Mouse (Mus musculus) thymus, postnatal 14 days (tissue): ENCODE measurements around the gene Fam136a.
A peak's percentile ranks its signal among the peaks of the same experiment; 100 is the strongest.
"Not testable (repeated sequence)": the region's sequence is repeated elsewhere in the genome, so short reads cannot be mapped to it uniquely, and the experiment has no call there.

Experiments
- DNase-seq: peaks from one replicate; pipeline ENCODE4 v3.0.0; 2021

The Fam136a gene

DNA sequence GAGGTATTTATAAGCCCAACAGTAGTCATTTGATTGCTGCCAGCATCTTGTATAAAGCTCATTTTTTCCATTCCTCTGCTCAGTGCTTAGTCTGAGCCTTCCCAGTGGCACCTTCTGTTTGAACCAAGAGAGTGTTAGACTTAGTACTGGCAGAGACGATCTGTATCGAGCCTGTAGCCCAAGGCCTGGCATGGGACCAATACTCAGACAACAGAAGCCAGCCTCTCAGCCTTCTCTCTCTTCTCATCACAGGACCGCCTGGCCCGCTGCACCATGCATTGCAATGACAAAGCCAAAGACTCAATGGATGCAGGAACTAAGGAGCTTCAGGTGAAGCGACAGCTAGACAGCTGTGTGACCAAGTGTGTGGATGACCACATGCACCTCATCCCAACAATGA is 3.0 kb downstream of the Fam136a start:
- no peak for DNase-seq

DNA sequence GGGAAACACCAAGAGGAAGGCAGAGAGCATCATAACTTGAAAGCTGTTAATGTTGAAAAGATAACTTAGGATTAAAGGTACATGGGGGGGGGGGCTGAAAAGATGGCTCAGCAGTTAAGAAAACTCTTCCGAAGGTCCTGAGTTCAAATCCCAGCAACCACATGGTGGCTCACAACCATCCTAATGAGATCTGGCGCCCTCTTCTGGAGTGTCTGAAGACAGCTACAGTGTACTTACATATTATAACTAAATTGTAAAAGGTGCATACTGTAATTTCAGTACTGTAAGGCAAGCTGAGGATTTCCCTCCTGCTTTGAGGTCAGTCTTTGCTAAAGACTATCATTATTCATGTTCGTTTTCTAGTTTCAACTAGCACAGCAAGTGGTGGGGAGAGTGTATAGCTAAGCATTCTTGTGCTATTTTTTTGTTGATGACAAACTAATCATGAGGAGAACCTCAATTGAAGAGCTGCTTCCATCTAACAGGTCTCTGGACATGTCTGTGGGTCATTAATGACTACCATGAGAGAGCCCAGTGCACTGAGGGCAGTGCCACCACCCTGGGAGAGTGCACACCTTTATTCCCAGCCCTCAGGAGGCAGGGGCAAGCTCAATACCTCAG is 4.8 kb downstream of the Fam136a start:
- peak; percentile 53 for DNase-seq

DNA sequence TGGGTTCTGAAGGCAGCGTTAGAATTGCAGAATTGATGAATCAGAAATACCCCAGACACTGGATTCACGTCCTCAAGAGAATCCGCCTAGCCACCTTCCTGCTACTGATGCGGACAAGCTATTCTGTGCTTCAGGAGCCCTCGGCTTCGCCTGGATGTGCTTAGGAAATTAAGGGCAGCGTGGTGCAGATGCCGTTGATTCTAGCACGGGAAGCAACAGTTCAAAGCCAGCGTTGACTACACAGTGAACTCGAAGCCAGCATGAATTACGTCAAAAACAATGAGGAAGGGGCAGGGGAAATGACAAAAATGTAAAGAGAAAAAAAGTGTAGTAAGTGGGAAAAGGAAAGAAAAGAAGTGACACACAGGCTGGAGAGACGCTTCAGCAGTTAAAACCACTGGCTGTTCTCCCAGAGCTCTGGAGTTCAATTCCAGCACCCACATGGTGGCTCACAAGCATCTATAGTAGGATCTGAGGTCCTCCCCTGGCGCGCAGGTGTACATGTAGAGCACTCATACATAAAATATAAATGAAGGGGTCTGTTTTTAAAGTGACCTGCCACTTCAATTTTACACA is 5.4 kb downstream of the Fam136a start, which contains the start of gene Snrpg:
TSS of gene Snrpg (plus strand) at position 541 of the 576 bp plus-strand sequence.
- DNase-seq = peak; percentile 24

DNA sequence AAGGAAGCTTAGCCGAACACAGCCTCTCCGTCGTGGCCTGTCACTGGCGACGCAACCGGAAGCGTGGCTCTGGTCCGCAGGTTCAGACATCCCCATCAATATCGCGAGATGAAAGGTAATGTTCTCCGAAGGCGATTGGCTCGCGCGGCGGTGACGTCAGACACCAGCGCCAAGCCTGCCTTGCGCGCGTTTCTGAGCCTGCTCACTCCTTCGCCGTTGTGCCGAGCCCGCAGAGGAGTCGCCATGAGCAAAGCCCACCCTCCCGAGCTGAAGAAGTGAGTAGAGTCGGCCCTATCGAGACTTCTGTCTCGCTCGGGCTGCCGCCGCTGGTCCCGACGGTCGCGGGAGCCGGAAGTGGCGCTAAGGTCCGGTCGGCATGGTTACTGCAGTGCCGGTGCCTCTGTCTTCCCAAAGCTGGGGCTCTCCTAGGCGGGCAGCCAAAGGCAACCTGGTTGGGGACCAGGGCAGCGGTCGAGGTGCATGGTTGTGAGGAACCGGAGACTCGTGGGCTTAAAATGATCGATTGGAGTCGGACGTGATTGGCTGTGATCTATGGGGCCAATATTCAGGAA is 6.0 kb downstream of the Fam136a start:
- peak; percentile 95 for DNase-seq

DNA sequence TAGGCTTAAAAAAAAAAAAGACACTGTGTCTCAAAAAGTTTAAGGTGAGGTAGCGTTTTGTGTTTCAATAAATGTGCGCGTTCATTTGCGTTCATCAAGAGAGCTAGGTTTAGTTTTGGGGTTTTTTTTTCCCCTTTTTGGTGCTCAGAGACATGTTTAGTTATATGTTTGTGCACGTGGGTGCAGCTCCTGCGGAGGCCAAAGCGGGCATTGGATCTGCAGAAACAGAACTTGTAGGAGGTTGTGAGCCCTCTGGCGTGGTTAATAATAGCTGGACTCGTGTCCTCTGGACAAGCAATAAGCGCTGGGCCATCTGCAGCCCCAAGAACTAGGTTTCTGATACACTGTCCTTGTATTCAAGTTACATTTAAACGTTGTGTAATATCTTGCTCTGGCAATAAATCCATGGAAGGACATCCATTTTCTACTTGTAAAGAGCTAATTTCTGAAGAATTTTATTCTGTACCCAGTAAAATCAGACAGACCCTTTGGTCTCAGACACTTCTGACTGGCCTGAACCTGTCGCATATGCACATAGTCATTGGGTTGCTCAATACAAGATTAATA is 6.6 kb downstream of the Fam136a start:
- no peak for DNase-seq

DNA sequence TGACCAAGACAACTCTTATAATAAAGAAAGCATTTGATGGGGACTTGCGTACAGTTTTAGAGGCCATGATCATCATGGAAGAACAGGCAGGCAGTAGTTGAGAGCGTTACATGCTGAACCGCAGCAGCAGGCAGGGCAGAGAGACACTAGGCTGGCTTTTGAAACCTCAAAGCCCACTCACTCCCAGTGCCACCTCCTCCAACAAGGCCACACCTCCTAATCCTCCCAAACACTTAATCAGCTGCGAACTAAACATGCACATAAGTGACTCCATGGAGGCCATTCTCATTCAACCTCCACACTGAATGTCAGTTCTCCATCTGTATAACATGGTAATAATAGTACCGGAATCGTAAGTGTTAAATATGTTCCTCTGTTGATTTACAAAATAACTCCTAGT is 8.1 kb downstream of the Fam136a start:
- no peak for DNase-seq

DNA sequence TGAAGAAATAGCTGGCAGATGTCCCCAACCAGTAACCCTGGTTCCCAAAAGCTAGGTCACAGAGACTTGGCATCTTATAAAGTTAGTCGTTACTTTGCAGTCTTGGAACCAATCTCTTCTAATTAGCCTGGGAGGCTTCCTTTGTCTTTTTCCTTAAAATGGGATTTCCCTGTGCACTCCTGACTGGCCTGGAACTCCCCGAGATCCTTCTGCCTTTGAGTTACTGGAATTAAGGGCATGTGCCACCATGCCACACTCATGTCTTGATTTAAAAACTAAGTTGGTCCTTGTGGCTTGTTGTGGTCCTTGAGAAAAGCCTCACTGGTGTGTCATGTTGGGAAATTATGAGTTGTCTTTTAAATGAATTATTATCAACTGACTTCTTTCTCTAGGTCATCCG is 12.9 kb downstream of the Fam136a start:
- DNase-seq = no peak

DNA sequence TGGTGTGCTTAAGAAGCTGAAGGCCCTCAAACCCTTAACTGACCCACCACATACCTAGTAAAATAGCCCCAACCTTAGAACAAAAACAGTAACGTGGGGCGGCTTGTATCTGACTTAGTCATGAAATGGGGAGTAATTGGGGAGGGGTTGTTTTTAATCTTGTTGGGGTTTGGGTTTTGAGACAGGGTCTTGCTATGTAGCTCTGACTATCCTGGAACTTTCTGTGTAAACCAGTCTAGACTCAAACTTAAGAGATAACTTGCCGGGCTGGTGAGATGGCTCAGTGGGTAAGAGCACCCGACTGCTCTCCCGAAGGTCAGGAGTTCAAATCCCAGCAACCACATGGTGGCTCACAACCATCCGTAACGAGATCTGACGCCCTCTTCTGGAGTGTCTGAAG is 14.7 kb downstream of the Fam136a start:
- not testable (repeated sequence) for DNase-seq

DNA sequence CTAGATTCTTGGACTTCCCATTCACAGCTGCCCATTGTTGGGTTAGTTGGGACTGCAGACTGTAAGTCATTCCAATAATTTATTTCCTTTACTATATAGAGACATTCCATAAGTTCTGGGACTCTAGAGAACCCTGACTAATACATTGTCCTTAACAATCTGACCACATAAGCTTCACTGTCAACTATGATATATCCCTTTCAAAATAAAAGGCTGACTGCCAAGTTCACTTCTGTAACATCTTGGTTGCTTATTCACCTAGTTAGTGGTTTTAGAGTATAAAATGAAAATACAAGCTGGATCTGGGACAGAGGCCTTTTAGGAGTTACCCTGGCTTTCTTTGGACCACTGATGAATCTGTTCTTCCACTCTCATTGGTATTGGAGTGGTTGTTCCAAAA is 17.1 kb downstream of the Fam136a start:
- DNase-seq = no peak

DNA sequence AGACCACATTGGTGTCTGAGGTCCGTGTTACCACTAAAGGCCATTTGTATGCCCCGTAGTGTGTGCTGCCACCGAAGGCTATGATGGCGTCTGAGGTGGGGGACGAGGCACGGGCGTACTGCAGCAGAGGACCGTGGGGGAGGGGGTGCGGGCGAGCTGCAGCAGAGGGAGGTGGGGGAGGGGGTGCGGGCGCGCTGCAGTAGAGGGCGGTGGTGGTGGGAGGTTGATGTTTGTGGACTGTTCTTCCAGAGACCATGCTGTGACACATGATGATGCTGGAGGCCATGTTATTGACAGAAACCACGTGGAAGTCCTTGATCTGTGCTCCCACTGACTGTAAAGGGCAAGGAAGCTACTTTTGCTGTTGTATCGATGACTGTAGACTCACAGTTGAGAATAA is 17.9 kb downstream of the Fam136a start:
- DNase-seq = no peak

DNA sequence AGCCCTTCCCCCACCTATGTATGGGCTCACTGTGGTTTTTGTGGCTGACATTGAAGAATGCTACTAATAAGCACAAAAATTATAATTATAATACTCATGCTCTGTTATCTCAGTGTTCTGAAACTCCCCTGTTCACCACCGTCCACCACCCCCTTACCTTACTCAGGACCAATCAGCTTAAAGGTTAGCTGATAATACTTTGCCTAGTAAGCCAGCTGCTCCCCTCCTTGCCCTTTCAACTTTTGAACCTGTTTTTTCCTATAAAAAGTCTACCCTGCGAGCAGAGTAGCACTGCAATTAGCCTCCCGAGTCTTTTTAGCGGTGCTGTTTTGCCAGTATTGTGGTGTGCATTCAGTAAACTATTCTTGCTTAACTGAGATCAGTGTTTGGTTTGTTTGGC is 19.2 kb downstream of the Fam136a start:
- DNase-seq = no peak

DNA sequence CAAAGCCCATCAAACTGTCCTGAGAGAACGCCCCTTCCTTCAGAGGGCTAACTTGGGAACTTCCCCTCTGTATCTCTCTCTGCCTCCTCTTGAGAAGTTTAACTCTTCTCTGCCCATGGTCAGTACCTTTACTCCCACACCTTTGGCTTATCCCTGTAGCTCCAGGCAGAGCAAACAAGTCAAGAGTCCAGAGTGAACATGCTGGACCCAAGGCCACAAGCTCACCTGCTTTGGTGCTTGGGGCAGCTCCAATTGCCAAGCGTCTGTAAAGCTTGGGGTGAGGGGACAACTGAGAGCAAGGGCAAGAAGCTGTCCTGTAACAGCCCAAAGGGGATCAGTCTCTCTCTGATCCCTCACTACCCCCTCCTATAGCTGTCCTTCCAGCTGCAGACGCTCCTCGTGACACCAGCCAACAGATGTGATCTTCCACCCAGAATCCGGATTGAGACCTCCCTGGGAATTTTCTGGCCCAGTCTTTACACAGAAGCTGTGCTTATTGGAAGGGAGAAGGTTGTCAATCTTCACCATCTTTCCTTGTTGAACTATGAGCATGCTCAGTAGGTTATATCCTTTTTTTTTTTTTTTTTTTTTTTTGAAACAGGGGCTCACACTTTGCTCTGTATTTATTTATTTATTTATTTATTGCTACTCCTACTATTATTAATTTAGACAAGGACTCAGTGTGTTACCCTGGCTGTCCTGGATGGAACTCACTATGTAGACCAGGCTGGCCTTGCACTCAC is 20.1 kb downstream of the Fam136a start:
- no peak for DNase-seq

DNA sequence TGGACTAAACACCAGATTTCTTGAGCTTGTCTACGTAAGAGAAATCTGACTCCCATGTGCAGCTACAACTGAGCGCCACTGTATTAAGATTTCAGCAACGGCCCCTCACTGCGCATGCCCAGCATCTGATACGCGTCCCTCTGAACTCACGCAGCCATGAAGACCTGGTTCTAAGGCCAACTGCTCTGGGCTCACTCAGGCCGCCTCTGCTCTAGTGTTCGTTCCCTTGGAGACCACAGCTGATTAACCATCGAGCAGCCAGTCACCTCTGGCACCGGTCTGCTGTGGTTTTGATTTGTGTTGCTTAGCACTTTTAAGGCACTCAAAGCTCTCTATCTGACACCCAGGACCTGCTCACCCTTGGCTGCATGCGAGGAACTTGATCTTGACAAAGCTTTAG is 21.9 kb downstream of the Fam136a start:
- DNase-seq = no peak

DNA sequence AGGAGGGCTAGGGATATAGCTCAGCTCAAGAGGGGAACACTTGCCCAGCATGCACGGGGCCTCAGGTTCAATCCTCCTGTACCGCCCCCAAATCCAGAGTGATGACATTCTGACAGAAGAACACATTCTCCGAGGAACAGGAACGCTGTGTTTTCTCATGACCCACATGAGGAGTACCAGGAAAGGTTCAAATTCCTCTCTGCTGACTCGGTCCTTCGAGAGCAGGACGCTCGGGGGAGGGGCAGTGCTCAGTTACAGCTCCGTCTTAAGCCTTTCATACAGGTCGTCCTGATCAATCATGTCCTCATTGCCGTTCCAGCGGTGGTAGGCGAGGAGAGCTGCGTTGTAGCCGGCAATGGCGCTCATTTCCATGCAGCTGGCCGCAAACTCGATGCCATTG is 23.0 kb downstream of the Fam136a start:
- DNase-seq = no peak

DNA sequence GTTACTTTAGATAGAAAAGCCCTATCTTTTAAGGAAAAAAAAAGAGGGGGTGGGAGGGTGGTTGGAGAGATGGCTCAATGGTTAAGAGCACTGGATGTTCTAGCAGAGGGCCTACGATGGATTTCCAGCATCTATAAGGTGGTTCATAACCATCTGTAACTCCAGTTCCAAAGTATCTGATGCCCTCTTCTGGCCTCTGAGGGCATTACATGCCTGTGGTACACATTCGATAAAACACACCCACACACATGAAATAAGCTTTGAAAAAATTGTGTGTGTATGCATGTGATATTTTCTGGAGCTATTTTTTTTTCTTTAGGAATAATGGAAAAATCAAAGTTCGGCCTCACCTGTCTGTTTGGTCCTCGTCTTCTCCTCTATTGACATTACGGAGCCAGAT is 25.9 kb downstream of the Fam136a start:
- DNase-seq = no peak

DNA sequence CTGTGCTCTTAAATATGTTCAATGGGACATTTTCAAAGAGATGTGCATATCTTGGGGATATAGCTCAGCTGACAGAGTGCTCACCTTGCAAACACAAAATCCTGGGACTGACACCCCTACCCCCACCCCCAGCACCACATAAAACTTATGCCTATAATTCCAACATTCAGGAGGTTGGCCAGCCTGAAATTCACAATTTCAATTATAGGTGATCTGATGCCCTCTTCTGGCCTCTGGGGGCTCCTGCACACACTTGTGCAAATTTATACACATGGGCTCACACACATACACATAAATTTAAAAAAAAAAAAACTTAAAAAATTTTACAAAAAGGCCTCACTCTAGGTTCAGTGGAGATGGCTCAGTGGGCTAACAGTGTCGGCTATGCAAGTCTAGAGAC is 27.7 kb downstream of the Fam136a start:
- peak; percentile 20 for DNase-seq

DNA sequence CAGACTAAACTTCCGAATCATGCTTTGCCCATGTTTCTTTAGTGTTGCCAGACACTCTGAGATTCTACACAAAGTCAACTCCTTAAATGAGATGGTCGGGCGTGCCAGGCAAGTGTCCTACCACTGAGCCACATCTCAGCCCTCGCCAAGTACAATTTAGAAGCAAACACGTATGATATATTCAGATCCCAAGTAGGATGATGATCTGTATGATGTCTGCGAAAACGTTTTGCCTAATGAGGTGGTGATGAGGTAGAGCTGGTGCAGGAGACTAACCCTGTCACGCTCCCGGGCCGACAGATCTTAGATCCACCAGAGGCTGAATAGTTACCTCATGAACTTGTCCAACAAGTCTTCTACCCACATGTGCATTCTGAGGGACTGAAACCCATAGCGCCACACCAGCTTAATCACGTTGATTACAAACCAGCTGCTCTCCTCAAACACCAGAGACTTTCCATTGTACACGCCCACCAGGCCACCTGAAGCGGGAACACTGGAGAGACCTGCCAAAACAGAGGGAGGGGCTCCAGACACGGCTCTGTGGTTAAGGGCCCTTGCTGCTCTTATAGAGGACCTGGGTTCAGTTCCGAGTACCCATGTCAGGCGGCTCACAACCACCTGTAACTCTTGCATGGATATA is 28.8 kb downstream of the Fam136a start:
- no peak for DNase-seq

DNA sequence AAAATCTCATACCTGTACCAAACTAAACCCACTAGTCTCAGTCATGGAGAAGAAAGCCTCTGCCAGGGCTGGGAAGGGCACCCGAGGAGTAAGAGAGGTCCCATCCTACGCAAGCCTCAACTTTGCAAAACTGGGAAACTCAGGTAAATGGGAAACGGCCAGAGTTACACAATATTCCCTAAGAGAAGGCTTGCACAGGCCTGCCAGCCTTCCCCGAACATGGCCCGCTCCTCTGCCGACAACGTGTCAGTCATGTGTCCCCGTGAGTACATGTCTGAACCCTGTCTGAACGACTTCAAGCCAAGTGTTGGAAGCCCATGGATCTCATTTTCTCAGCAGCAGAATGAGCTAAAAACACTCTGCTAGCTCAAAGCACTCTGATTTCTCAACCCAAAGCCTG is 29.6 kb downstream of the Fam136a start:
- no peak for DNase-seq

DNA sequence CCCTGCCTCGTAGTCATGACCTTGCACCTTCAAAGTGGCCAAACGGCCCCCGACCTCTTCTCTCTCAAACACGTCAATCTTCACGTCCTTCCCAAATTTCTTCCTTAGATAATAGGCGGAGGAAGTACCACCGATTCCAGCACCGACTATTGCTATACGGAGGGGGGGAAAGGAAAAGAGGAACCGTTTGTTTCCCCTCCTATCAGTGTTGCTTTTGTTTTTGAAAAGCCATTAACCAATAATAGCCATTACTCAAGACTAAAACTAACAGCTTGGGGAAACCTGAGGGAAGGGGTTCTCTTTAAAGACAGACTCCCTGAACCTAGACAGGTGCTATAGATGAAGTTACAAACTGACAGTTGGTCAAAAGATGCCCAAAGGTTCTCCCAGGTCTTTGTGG is 30.5 kb downstream of the Fam136a start:
- no peak for DNase-seq

DNA sequence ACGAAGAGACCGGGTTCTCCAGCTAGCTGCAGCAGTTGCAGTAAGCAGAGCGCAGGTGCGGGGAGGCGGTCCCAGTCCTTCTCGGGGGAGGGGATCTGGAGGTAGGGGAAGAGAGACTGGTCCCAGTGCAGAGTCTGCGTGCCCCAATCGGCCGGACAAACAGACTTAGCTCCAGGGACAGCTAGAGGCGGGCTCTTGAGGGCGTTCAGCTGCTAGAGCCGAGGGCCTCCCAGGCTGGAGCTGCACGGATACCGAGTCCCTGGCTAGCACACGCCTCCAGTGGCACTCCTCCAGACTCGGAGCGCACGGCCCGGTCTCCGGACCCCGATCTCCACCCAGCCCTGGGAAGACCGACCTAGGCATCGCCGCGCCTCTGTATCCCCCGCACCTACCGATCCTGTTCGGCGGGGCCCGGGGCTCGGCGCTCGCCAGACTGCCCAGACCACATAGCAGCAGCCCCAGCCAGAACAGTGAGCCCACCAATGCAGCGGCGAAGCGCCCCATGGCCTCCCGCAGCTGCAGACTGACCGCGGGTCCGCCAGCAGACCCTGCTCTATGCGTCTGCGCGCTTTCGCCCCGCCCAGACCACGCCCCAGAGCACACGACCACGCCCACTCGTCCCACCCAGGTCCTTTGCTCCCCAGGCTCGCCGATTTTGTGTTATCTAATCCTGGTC is 31.3 kb downstream of the Fam136a start, which contains the start of gene Pcyox1:
TSS of gene Pcyox1 (minus strand) at position 574 of the 676 bp plus-strand sequence.
- DNase-seq = peak; percentile 88

DNA sequence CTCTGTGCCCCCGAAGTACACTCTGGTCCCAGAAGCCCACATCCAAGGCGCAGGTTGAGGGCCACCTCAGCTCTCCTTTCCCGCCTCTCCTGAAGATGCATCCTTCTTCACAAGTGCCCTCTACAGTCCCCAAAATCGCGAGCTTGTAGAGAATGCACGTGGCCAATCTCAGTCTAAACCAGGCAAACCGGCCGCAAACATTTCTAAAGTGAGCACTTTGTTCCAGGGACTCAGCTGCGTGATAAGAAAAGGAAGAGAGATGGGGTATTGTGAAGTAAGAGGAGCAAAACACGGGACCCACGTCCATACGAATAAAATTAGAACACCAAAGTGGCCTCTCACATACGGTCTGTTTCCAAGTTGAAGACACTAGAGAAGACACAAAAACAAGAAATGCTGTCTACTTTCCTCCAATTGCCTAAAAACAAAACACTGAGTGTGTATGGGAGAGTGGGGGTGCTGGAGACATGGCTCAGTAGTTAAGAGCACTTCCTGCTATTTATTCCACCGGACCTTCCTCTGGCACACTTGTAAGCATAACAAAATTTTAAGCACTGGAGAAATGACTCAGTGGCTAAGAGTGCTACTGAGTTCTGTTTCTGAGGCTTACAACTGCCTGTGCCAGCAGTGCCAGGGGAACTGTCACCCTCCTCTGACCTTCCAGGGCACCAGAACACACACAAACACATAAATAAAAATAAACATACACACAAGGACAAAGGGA is 32.0 kb downstream of the Fam136a start:
- no peak for DNase-seq

DNA sequence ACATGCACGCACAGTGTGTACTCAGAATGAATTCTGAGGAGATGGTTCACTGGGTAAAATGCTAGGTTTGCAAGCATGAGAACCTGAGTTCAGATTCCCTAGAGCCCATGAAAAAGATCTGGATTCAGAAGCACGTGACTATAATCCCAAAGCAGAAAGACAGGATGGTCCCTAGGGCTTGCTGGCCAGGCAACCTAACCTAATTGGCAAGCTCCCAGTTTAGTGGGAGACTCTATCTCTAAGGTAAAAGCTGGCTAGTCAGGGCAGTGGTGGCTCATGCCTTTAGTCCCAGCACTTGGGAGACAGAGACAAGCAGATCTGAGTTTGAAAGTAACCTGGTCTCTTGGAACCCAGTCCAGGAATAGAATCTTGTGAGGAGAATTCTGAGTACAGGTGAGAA is 33.5 kb downstream of the Fam136a start:
- no peak for DNase-seq
